Mouse (Mus musculus) kidney, adult 2 months (tissue): ENCODE results near the gene Sox1. TPM values are rescaled to one million over a fixed set of nuclear protein-coding genes. Genes with fewer than 3 reads are reported as not detected.

Source experiments
- DNase-seq: peaks from one replicate; pipeline ENCODE4 v3.0.0; 2021
- H3K27ac ChIP-seq: fragments of 200-500 bp; 2 replicates; pipeline ENCODE4 v1.5.1; 2012; ENCODE audit warnings: low read depth, low read length, control low read depth, inconsistent platforms; ENCODE audit not compliant: insufficient read depth
- H3K27me3 ChIP-seq: fragments of 200-500 bp; replicated peaks from 2 replicates; pipeline ENCODE4 v1.6.1; 2012; ENCODE audit warnings: mild to moderate bottlenecking, moderate library complexity, low read length, inconsistent platforms; ENCODE audit not compliant: control insufficient read depth, insufficient read depth
- H3K36me3 ChIP-seq: fragments of 200-500 bp; 2 replicates; pipeline ENCODE4 v1.6.1; 2012; ENCODE audit warnings: mild to moderate bottlenecking, moderate library complexity, low read length, inconsistent platforms; ENCODE audit not compliant: control insufficient read depth, insufficient read depth
- H3K4me1 ChIP-seq: fragments of 200-500 bp; 2 replicates; pipeline ENCODE4 v1.6.1; 2011; ENCODE audit warnings: low read length; ENCODE audit not compliant: control insufficient read depth, insufficient read depth
- H3K4me3 ChIP-seq: fragments of 200-500 bp; 2 replicates; pipeline ENCODE4 v1.5.1; 2011; ENCODE audit warnings: mild to moderate bottlenecking, low read depth, low read length, control low read depth; ENCODE audit not compliant: insufficient read depth
- CTCF ChIP-seq: fragments of 200-500 bp; conservative IDR thresholded peaks from 2 replicates; pipeline ENCODE4 v1.5.1; 2011; ENCODE audit warnings: low read depth, mild to moderate bottlenecking, control low read depth, low read length, moderate library complexity, mixed read lengths; ENCODE audit not compliant: insufficient read depth, insufficient read length
- POLR2A ChIP-seq: fragments of 200-500 bp; IDR thresholded peaks from one replicate; pipeline ENCODE4 v1.6.1; 2011; ENCODE audit warnings: low read depth, low read length, control low read depth
- WGBS: fragments of 180-500 bp; shearing (Covaris S2); methylation state at CpG from one replicate; pipeline ENCODE4 v1.1.7; 2018; 5-methylcytosine and 5-hydroxymethylcytosine counted together
- polyA plus RNA-seq: library from polyadenylated mRNA; depleted of rRNA; stranded (reverse); fragments of >200 nt; gene quantifications from 2 replicates; pipeline ENCODE4 v1.2.3, GENCODE M21; 2012

Gene Sox1
- polyA plus RNA-seq, 1 experiment: not detected

- no peak overlapping the region for H3K27ac ChIP-seq
- no peaks in the 10 kb centered on the region for H3K36me3 ChIP-seq
- WGBS: 58% methylated on average over 7 of the region's 7 CpGs
Observed at GRCm38 (mm10) chr8:12368161-12368560, 26.9 kb upstream of the Sox1 start.

GRCm38 (mm10) chr8:12368856-12369255 is 26.2 kb upstream of the Sox1 start:
- 59% methylated on average over 6 of the region's 6 CpGs for WGBS
- no peak for DNase-seq
- Histone ChIP-seq H3K27ac (no peak overlapping the region), H3K36me3 (no peaks in the 10 kb centered on the region), H3K4me1 (no peaks in the 10 kb centered on the region), H3K27me3 (no peaks in the 10 kb centered on the region), H3K4me3 (no peak overlapping the region)
- no peak for TF ChIP-seq CTCF
- no peak for TF ChIP-seq POLR2A

More at GRCm38 (mm10) chr8:12368161-12368560, 26.9 kb upstream of the Sox1 start:
- Histone ChIP-seq H3K4me3 (no peak overlapping the region), H3K27me3 (no peaks in the 10 kb centered on the region), H3K4me1 (no peaks in the 10 kb centered on the region)
- TF ChIP-seq CTCF: no peak
- TF ChIP-seq POLR2A: no peak
- DNase-seq: no peak

GRCm38 (mm10) chr8:12381111-12381510 is 14.0 kb upstream of the Sox1 start:
- Histone ChIP-seq H3K27ac (no peak overlapping the region), H3K36me3 (no peaks in the 10 kb centered on the region), H3K4me1 (no peaks in the 10 kb centered on the region), H3K27me3 (no peaks in the 10 kb centered on the region; the same call in none of the 2 replicates), H3K4me3 (no peak overlapping the region)
- no peak for DNase-seq
- WGBS: 69% methylated on average over 3 of the region's 3 CpGs
- no peak for TF ChIP-seq POLR2A
- TF ChIP-seq CTCF: no peak

- H3K27ac ChIP-seq: no peak overlapping the region
- no peak overlapping the region for H3K4me3 ChIP-seq
- DNase-seq: no peak
- no peaks in the 10 kb centered on the region for H3K4me1 ChIP-seq
- no peaks in the 10 kb centered on the region; the same call in none of the 2 replicates for H3K27me3 ChIP-seq
- WGBS: 8% methylated on average over 21 of the region's 21 CpGs
- H3K36me3 ChIP-seq: no peaks in the 10 kb centered on the region
- TF ChIP-seq POLR2A (no peak), CTCF (no peak)
Observed at GRCm38 (mm10) chr8:12382707-12383561, 12.2 kb upstream of the Sox1 start.

GRCm38 (mm10) chr8:12383979-12384890 is 10.9 kb upstream of the Sox1 start:
- no peak for TF ChIP-seq POLR2A
- TF ChIP-seq CTCF: no peak
- Histone ChIP-seq H3K4me3 (no peak overlapping the region; the same call in 1 of the 2 replicates), H3K27ac (no peak overlapping the region), H3K36me3 (no peaks in the 10 kb centered on the region), H3K27me3 (no peaks in the 10 kb centered on the region; the same call in none of the 2 replicates), H3K4me1 (no peaks in the 10 kb centered on the region)
- no peak for DNase-seq
- 2% methylated on average over 34 of the region's 34 CpGs for WGBS

- Histone ChIP-seq H3K4me1 (no peaks in the 10 kb centered on the region), H3K27me3 (no peaks in the 10 kb centered on the region; the same call in none of the 2 replicates), H3K27ac (no peak overlapping the region), H3K36me3 (no peaks in the 10 kb centered on the region), H3K4me3 (no peak overlapping the region)
- DNase-seq: no peak
- 1% methylated on average over 57 of the region's 57 CpGs for WGBS
- TF ChIP-seq CTCF (no peak), POLR2A (no peak)
Observed at GRCm38 (mm10) chr8:12384996-12385685, 10.0 kb upstream of the Sox1 start.
